Mouse (Mus musculus) mammary gland, adult 2 months (tissue): ENCODE measurements around the gene Olfr1326-ps1. TPM values are rescaled to one million over a fixed set of nuclear protein-coding genes. Genes with fewer than 3 reads are reported as not detected.

Experiments used
- polyA plus RNA-seq: library from polyadenylated mRNA; depleted of rRNA; stranded (reverse); fragments of >200 nt; gene quantifications from 2 replicates; pipeline ENCODE4 v1.2.3, GENCODE M21; 2012; ENCODE audit warnings: low replicate concordance; rRNA removed

The Olfr1326-ps1 gene
- not detected in 2 replicates for polyA plus RNA-seq

DNA sequence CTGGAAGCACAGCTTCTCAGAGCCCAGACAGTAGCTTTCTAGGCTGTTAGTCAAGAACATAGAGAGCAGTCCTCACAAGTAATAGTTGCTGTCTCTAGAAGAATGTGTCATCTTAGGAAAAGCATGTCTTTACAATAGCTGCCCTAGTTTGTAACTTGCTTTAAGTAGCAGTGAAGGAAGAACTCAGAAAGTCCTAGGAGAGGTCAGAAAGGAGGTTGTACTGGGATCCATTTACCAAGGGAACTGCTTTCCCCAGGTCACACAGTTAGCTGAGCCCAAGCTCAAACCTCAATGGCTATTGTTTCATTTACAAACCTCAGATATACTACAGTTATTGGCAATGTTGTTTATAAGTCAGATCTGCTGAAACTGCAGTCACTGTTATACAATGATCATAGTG is at the start of gene Olfr1326-ps1:
Gene Olfr1326-ps1, minus strand, starts transcription at position 101 of the 400 bp plus-strand sequence.

DNA sequence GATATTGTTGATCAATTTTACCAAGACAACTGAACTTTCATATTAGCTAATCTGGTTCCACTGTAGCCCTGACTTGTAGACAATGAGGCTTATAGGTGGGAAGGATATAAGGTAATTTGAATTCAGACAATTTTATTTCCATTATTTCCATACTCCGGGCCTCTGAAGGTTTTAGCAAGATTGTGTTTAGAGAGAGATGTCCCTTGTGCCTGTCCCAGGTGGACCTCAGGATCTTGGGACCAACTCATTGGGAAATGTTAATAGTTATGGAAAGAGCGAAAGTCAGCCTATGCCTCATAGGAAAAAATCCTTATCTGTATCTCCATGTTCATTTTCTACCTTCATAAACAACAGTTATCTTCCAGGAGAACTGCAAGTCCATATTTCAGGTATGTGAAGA is 17.7 kb upstream of the Olfr1326-ps1 start, which contains the start of gene Olfr1325:
Gene Olfr1325, plus strand, starts transcription at position 301 of the 400 bp plus-strand sequence.

Other genes with a start within 250 kb of the Olfr1326-ps1 start
- 35.3 and 37.3 TPM in 2 replicates for gene Plxna3, start 245.8 kb downstream of the Olfr1326-ps1 start, polyA plus RNA-seq
- 35.5 and 59.7 TPM in 2 replicates for gene Lage3, start 221.3 kb downstream of the Olfr1326-ps1 start, polyA plus RNA-seq
- 31.4 and 52.5 TPM in 2 replicates for gene Ubl4a, start 201.7 kb downstream of the Olfr1326-ps1 start, polyA plus RNA-seq
- 20.2 and 38.4 TPM in 2 replicates for gene Slc10a3, start 201.5 kb downstream of the Olfr1326-ps1 start, polyA plus RNA-seq
- gene Fam3a, start 181.6 kb downstream of the Olfr1326-ps1 start, polyA plus RNA-seq, result 43.6 and 48.4 TPM in 2 replicates
- 11.1 and 19.5 TPM in 2 replicates for gene Ikbkg, start 181.6 kb downstream of the Olfr1326-ps1 start, polyA plus RNA-seq
- 121 and 216 TPM in 2 replicates for gene G6pdx, start 145.7 kb downstream of the Olfr1326-ps1 start, polyA plus RNA-seq
- not detected in 2 replicates for gene Gm6880, start 93.5 kb downstream of the Olfr1326-ps1 start, polyA plus RNA-seq
- gene Olfr1325, start 17.8 kb upstream of the Olfr1326-ps1 start, polyA plus RNA-seq, result not detected in 2 replicates
- gene Gm5640, start 70.7 kb upstream of the Olfr1326-ps1 start, polyA plus RNA-seq, result 0.04 TPM in 1 of 2 replicates, not detected in the other
- gene Gm6890, start 166.0 kb upstream of the Olfr1326-ps1 start, polyA plus RNA-seq, result not detected in 2 replicates